Mouse (Mus musculus) retina, embryonic 14.5 days (tissue): ENCODE results near the gene Lrmda.

Experiments
- DNase-seq: peaks from one replicate; pipeline ENCODE4 v3.0.0-alpha.2; 2015; ENCODE audit warnings: low spot score

Lrmda gene

DNA sequence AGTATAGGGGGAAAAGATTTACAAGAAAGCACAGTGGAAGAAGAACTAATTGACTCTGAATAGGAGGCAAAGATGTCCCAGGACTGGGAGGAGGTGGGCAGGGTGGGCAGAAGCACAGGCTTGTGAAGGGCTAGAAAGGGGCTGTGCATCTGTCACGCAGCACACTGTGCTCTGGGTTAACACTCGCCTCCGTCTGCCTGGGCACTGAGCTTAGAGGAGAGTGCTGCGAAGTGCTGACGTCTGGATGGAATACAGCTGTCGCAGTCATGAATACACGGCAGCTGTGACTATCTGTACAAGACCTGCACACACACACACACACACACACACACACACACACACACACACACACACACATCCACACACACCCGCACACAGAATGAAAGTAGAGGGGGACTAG lies 73.6 kb downstream of the Lrmda start:
- no peak for DNase-seq

DNA sequence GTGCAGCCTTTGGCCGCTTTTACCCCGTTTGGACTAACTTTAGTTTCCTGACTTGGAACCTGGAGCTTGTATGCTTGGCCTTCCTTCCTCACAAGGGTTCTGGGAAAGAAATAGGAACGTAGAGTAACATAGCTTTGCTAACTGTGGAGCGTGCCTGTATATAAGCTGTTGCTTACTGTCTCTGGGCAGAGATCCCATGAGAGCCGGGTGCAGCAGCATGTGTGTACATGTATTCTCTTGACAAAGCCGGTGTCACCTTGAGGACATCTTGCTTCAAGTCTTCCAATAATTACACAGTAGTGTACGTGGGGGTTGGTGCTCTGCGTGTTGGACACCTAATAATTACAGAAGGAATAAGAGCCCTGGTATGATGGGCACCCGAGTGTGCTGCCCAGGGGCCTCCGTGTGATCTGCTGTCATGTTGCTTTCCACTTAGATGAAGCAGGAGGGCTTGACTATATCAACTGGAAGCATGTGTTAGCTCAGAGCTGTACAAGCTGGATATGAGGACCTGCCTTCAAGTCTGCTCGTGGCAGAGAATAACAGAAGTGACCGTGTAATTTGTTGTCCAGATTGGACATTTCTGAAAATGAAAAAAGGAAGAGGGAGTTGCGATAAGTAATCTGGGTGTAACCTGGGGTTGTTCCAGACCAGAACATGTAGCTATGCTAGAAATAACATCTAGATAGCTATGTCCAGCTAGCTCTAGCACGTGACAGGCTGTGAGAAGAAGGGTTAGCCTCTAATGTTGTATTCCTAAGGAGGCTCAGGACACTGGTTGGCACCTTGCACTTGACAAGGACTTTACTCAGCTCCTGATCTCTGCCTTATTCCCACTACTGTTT lies 82.7 kb downstream of the Lrmda start:
- no peak for DNase-seq

DNA sequence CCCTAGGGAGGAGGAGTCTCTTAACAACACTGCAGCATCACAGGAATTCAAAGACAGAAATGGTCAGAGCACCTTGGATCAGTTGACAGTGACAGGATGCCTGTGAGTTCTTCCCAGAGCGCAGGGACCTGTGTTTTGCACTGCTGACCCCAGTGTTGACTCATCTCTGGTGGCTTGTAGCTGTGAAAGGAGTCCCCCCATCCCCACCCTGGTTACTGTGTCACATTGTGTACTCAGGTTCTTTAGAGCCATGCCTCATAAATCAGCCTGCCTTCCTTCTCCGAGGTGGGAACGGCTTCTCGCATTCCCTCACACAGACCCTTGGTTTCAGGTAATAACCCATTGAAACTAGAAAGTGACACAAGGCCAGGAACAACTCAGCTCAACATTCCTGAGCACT lies 86.3 kb downstream of the Lrmda start:
- DNase-seq = no peak

DNA sequence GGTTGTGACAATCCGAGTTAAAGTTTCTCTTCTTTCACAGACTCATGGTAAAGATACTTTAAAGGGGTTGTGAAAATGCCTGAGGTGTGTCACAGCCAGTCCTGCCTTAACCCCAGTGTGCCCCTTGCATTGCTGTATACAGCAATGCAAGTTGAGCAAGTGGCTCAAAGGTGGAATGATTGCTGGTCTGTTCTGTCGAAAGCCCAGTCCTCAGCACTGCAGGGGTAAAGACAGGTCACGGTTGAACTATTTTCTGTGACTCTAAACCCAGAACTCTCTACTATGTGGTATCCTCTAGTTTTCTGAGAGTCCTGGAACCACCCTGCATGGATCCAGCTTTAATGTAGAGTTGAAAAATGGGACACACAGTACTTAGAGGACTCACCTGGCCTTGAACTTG lies 87.3 kb downstream of the Lrmda start:
- DNase-seq = no peak

DNA sequence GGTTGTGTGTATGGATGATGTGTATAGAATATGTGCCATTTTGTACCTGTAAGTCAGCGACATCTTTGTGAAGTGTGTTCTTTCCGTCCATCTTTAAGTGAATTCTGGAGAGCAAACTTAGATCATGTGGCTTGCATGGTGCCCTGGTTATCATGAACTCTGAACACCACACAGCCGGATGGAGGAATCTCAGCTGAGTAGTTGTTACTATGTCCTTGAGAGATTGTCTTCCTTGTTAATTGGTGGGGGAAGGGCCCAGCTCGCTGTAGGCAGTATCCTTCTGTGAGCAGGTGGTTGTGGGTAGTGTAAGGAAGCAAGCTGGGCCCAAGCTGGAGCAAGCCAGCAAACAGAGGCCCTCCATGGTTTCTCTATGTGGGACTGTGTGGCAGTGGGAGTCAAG lies 89.9 kb downstream of the Lrmda start:
- DNase-seq = no peak

DNA sequence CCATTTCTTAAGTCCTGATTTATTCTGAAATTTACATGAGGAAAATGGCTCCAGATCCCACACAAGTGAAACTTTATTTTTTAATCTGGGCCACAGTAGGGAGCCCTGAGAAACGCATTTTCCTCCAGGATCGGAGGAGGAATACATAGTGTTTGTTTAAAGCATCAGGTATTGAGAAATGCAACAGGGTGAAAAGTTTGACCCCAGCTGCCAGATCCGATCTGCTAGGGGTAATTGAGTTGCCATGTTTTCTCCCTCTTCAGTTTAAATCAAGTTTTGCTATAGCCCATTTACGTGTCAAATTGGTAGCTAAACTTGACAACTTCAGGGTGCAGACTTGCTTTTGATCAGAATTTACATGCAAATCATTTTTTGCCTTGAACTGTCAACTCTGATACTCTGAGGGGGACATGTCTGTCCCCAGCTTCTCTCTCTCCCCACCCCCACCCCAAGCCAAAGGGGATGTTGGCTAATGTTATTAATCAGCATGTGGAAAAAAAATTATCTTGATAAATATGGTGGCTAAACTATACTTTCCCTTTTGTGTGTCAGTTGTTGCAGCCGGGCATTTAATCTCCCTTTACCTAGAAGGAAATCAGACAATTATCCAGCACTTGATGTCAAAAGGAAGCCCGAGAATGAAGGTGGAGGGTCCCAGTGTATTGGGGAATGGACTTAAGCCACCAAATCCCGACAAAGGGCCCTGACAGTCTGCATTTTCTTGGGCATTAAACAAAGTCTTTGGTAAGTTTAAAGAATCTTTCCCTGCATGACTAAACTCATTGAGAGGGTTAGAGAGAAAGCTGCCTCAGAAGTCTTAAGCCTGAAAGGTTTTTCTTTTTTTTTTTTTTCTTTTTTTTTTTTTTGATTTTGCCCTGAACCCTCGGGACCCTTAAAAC lies 94.2 kb downstream of the Lrmda start:
- peak; percentile 16 for DNase-seq

DNA sequence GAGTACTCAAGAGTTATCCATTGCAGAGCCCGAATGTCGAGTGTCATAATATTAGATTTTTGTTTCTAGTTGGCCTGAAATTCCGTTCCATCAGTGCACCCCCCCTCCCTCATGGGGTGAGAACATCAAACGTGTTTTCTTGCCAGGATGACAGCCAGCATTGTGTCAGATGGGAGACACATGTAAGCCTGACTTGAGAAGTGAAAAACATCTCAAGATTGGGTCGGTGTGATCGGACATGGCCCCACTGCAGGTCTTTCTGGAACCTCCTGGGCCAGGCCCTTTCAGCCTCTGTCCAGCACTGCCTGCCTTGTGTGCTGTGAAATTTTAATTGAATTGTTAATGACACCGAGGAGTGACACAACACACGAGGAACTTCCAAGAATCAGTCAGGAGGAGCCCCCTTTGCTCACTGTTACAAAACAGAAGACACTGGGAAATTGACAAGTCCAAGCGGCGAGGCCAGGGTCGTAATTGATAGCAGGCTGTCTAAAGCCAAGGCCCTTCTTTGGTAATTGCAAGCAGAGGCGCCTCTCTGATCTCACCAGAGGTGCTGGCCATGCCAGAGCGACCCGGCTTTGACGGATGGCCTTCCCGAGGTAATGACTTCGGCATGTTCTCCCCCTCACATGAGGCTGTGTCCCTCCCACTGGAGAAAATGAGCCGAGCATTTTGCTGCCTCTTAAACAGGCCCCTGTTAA lies 95.3 kb downstream of the Lrmda start:
- DNase-seq = peak; percentile 22

DNA sequence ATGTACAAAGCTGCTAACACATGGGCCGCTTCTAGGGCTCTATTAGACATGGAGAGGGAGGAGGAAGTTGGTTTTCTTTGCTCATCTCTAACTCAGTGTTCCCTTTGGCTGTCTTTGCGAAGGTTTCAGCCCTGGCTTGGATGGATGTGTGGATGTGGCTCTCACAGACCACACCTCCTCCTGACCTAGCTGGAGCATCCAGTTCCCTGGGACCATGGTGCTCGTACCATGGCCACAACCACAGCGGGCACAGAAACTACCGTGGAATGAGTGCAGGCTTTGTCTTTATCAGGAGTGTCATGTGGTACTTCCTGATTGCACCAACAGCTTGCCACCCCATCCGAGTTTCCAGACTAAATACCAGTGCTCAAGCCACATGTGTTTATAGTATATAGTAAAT lies 98.6 kb downstream of the Lrmda start:
- DNase-seq = no peak

DNA sequence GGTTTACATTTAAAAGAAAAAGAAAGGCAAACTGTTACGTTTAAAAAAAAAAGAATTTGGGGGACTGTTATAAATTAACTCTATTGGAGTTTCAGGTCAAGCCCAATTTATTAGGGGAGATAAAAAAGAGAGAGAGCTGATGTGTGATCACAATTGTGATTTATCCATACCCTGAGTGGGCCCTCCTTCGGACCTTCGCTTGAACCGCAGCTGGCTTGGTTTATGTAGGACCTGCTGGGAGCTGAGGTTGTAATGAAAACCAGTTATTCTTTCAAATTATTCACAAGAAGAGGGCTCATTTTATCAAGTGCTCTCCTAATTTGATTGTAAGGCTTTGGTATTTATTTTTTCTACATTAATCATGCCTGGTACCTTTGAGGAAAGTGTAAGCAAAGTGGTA lies 99.0 kb downstream of the Lrmda start:
- no peak for DNase-seq

DNA sequence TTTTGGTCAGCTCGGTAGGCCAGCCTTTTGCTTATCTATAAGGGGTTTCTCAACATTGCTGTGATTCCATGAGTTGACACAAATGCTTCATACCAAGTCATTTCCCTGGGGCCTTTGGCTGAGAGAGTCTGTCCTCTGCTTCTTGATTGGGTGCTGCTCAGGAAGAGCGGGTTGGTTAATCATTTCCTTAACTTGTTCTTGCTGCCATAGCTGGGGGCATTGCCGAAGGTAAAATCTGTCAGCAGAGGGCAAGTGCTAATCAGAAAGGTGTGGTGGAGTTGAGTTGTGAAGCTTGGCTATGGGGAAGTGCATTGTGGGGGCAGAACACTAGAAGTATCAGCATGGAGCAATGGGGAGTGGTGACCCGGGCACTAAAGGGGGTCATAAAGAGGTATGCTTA lies 106.8 kb downstream of the Lrmda start:
- DNase-seq = no peak

DNA sequence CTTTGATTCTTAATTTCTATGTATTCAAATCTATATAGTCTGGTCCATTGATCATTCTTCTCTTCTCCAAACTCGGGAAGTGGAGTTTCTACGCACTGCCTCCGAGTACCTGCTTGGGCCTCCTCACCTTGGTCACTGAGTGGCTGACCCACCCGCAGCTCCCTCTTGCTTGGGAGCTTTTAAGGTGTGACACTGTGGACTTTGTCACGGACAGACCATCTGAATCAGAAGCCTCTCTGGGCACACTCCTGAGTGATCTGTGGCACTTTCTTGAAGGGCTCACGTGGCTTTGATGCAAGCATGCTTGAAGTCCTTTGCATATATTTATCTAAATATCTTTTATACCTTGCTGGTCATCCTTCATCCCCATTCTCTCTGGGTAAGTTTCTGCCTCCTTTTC lies 107.3 kb downstream of the Lrmda start:
- no peak for DNase-seq

DNA sequence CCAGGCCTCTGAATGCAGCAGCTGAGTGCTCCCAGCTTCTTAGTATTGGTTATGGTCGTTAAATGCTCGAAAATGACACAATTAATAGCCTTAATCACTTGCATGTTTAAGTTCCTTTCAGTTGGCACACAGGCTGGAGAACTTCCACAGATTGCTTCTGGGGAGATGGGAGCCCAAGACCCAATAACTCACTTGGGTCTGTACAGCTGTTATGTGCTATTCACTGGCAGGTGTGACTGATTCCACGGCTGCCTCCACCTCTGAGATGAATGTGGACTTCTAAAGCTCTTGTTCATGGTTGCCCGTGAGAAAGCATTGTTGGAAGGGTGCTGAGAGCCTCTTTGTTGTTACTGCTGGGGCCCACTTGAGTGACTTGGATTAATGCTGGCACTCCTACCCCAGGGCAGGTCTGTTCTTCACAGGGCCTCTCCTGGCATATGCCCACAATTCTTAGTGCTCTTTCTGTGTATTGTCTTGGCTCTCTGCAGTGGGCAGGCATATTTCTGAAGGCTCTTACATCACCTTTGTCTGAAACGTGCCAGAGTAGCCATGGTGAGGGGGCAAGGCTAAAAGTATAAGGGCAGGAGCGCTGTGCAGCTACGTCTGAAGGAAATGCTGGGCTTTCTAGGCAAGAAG lies 111.6 kb downstream of the Lrmda start:
- no peak for DNase-seq

DNA sequence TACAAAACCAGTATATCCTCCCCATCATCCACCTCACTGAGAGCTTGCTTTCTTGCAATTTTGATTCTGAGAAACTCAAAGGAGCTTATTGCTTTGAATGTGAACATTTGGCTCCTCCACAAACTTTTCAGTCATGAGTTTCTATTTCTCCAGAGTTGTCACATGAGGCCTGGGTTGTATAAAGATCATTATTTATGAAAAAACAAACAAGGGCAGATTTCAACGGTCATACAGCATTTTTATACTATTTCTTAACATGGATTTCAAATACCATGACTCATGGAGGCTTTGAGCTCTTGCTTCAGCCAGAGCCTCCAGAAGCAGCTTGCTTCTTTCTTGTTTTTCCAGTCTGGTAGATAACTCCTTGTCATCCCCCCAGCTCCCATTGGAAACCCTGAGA lies 119.8 kb downstream of the Lrmda start:
- no peak for DNase-seq

DNA sequence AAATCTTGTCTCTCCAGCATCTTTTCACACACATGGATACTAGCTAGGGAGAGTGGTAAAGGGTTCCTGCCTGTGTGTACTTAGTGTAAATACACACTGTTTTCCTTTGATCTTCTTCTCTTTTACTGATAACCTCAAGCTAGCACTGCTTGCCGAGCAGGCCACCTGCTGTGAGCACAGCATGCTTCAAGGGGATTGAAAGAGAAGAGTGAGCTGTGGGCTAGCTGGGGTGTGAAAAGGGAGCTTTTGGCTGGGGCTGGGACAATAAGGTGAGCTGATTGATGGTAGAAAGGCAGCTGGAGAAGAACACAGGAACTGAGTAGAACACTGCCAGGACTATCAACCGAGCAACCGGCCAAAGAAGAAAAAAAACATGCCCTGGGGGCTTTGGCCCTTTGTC lies 124.5 kb downstream of the Lrmda start:
- DNase-seq = no peak

DNA sequence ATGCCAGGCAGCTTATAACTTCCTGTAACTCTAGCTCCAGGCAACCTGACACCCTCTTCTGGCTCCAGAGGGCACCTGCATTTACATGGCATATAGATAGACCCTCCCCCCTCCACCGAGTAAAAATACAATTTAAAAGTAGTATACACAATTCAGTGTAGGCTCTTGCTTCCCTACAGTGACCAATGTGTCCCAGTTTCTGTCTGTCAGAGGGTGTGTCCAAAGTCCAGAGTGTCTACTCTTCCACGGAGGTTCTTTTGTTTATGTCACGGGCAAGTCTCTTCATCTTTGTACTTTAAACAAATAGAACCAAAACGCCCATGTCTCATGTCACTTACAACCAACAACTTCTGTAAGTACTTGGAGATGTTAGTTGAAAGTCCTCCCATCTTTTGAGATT lies 126.4 kb downstream of the Lrmda start:
- no peak for DNase-seq

DNA sequence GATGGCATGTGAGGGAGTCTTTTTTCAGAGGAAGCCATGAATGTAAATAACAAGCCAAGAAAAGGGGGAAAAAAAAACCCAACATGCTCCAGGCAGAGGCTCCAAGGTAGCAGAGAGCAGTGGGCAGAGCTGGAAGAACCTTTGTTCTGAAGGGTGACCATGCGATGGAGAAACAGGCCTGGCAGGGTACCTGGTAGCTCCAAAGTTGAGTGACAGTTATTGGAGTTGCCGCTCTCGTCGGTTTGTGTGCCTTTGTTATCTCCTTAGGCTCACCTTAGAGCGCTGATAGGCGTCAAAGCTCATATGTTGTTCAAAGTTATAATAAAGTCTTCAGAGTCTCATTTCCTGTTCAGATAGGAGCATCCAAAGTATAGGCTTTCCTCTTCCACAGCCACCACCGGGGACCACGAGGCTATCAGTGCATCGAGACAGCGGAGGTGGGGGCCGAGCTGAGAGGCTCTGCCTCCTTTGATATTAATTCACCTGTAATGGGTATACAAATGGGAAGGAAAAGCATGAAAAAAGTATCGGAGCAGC lies 127.1 kb downstream of the Lrmda start:
- DNase-seq = no peak

DNA sequence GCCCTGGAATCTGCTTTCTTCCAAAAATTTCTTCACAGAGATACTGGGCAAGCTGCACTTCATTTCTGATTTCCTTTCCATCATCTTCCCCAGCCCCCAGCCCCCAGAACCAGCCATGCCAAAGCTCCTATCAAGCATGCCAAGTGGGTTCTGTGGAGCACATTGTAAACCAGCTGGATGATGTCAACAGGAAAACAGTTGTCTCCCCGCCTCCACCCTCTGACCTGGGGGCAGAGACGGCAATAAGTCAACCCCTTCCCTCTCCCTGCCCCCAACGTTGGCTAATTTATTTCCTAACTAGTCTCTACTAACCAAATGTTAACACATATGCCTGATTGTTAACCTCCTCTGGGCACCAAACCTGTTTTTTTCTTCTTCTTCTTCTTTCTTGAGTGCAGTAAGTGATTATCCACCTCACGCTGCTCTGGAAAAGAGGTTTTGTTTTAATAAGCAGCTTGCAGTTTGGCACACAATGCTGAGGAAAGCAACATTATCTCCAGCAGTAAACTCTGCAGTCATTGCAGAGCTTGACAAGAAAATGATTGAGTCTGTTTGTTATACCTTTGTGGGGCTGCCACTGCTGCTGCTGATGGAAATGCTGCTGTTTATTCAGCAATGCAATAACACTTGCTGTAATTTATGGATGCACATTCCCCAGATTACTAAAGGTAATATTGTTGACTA lies 128.0 kb downstream of the Lrmda start:
- no peak for DNase-seq

DNA sequence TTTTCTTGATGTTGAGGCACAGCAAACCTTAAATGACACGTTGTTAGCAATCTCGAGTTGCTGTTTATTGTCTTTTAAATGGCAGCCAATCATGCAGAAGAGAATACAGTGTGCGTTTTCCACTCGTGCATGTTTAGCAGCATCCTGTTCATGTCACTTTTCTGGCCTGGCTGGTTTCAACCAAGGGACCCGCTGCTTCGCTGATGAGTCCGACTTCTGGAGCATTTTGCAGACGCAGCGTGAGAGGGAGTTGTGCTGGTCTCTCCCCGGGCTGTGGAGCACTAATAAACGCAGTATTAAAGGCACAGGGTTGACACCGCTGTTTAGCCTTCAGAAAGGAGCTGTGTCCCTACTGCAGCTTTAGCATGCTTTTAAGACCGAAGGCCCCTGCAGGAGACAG lies 133.2 kb downstream of the Lrmda start:
- DNase-seq = peak; percentile 35

DNA sequence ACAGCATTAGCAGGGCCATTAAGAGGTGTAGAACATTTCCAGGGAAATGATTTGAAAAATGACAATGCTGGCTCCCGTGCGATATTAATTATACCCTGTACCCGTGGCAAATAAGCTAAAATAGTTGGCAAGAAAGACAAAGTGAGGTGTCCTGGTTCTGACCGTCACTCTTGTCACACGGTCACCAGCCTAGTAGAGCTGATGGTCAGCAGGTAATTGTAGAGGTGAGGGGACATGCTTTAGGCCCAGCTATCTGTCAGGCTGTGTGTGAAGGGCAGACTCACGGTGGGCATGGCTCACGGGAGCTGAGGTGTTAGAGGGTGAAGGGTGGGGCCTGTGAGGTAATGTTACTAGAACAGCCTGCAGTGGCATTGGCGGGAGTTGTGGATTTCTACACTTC lies 134.6 kb downstream of the Lrmda start:
- DNase-seq = no peak

DNA sequence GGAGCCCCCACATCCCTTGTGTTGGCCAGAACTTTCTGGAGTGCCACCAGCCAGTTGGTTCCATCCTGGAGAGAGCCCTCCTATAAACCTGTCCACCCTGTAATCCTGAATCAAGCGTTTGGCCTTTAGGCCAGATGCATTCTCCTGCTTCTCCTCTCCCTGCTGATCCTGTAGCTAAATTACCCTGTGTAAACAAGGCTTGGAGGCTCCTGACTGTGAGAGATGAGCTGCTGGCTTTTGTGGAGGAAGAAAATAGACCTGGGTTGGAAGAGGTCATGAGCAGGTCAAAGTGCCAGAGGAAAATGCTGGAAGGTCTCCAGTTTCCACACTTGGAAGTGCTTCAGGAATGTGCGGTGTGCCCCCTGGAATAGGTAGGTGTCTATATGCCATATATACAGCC lies 135.5 kb downstream of the Lrmda start:
- DNase-seq = no peak

DNA sequence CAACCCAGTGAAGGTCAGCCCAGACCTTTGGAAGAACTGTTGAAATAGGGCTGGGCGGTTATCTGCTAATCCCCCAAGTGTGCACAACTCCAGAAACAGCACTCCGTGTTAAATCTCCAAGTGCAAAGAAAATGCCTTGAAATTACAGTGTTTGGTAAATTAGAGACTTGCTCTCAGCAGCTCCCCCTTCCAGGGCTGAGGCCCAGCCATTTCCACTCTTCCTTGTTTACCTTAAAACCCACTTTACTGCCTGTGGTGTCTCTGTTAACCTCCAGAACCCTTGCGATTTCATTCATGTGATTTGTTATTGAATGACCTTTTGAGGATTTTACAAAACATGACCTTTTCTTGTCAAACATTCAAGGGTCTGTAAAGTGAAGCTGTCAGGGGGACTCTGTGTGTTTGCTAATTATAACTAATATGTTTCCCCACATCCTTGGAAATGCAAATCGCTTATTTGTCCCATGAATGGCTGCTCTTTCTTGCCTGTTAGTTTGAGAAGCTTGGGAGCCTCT lies 136.1 kb downstream of the Lrmda start:
- no peak for DNase-seq
